Comparison of ENCODE assay signal across 8 mouse cellular contexts in the genomic region with DNA sequence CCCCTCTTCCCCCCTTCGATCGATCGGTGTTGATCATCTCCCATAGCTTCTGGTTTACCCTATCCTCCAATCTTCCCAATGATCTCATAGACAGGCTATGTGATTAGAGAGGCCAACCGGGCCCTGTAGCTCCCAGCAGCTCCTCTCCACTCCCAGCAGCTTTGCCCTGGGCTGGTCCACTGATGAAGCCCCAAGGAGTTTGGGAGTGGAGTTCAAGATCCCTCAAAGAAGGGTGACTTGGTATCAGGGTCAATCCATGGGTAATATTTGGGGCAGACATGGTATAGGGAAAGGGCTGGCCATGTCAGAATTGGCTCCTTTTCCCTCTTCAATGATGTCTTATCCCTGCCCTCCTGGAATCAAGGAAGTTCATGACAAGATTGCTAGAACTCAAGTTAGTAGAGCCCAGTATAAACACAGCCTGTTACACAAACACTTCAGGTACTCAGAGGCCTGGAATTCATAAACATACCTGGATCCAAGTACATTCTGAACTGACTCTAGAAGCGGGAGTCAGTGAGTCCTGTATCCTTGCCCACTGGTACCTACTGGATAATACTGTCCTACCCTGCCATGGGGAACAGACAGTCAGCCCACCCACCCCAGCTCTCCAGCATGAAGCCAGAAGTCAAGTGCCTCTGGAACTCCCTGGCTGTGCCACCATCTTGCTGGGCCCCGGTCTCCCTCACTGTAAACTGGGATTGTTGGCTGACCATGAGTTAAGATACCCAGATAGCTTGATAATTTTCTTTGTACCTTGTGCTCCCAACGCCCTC. TPM values are rescaled to one million over a fixed set of nuclear protein-coding genes. Genes with fewer than 3 reads are reported as not detected.
DNase-seq lines count a peak whose midpoint lies in the region; ATAC-seq and TF ChIP-seq lines count a peak whose summit lies in the region.

No protein-coding gene starts in this region.

- TF ChIP-seq POLR2A in spleen, adult 2 months (IDR thresholded peaks at IDR 0.05; ENCODE audit: low read depth, low read length) = no peak

- H3K4me2 ChIP-seq in lung, embryonic 16.5 days (ENCODE audit: low read depth, low read length) = no peak overlapping the region
- H3K4me2 ChIP-seq in stomach, embryonic 16.5 days (ENCODE audit: low read depth, low read length) = no peak overlapping the region

- H3K27ac ChIP-seq in spleen, adult 2 months (ENCODE audit: insufficient read depth, low read length) = peak overlapping the region; percentile 91
- peak overlapping the region; percentile 99 for H3K27ac ChIP-seq in lung, embryonic 16.5 days (ENCODE audit: low read length)
- H3K27ac ChIP-seq in stomach, embryonic 16.5 days (ENCODE audit: low read length) = peak overlapping the region; percentile 98

- peak; percentile 92 for DNase-seq in heart, adult 11 months
- DNase-seq in heart, postnatal 36 days = no peak
- no peak for DNase-seq in spleen, adult 2 months (ENCODE audit: low read depth in 1 of 2, low spot score in 2 of 2)
- no peak for DNase-seq in spleen, postnatal 14 days (ENCODE audit: low spot score in 2 of 2)
- DNase-seq in right cerebral cortex, postnatal 10 days (ENCODE audit: low spot score in 2 of 2) = no peak

- intact Hi-C loops in heart, postnatal 36 days (cut with DNase I) = no loop called here

- peaks cover 56% of the 10 kb centered on the region for H3K4me1 ChIP-seq in spleen, adult 2 months (ENCODE audit: control insufficient read depth, insufficient read depth, insufficient read length)
- H3K4me1 ChIP-seq in lung, embryonic 16.5 days (replicated peaks; ENCODE audit: control insufficient read depth, insufficient read depth, low read length) = peaks cover 64% of the 10 kb centered on the region
- peaks cover 73% of the 10 kb centered on the region for H3K4me1 ChIP-seq in stomach, embryonic 16.5 days (ENCODE audit: control insufficient read depth, insufficient read depth, low read length)

- H3K4me3 ChIP-seq in spleen, adult 2 months (ENCODE audit: extremely low read depth, insufficient read depth, insufficient read length) = no peak overlapping the region
- no peak overlapping the region for H3K4me3 ChIP-seq in lung, embryonic 16.5 days (ENCODE audit: low read length)
- no peak overlapping the region for H3K4me3 ChIP-seq in stomach, embryonic 16.5 days (replicated peaks; ENCODE audit: low read length)

- no peaks in the 10 kb centered on the region for H3K9me3 ChIP-seq in lung, embryonic 16.5 days (ENCODE audit: control insufficient read depth, low read length)
- no peaks in the 10 kb centered on the region for H3K9me3 ChIP-seq in stomach, embryonic 16.5 days (replicated peaks; ENCODE audit: control insufficient read depth, low read length)

- no peaks in the 10 kb centered on the region for H3K36me3 ChIP-seq in spleen, adult 2 months (ENCODE audit: control insufficient read depth, insufficient read depth, low read length)
- H3K36me3 ChIP-seq in lung, embryonic 16.5 days (ENCODE audit: control insufficient read depth, insufficient read depth, low read length) = no peaks in the 10 kb centered on the region
- no peaks in the 10 kb centered on the region for H3K36me3 ChIP-seq in stomach, embryonic 16.5 days (ENCODE audit: control insufficient read depth, insufficient read depth, low read length)

- ATAC-seq in lung, embryonic 16.5 days (ENCODE audit: low read depth) = no peak
- no peak for ATAC-seq in stomach, embryonic 16.5 days (ENCODE audit: insufficient read depth, low FRiP score)
- no peak for ATAC-seq in erythroid progenitor cell, adult 5-6 weeks (replicated peaks; ENCODE audit: low FRiP score, poor library complexity, severe bottlenecking)

- no peak overlapping the region; the same call in 1 of the 2 replicates for H3K9ac ChIP-seq in lung, embryonic 16.5 days (ENCODE audit: low read length)
- peak overlapping the region; percentile 59 for H3K9ac ChIP-seq in stomach, embryonic 16.5 days (ENCODE audit: low read length)

- no peak for TF ChIP-seq CTCF in spleen, adult 2 months (IDR thresholded peaks at IDR 0.05; ENCODE audit: extremely low read depth, insufficient read depth, insufficient read length, insufficient replicate concordance)

- WGBS in spleen, adult 2 months = 91% methylated on average over 7 of the region's 7 CpGs
- WGBS in lung, embryonic 16.5 days = 74% methylated on average over 7 of the region's 7 CpGs
- 82% methylated on average over 7 of the region's 7 CpGs for WGBS in stomach, embryonic 16.5 days

- H3K27me3 ChIP-seq in spleen, adult 2 months (ENCODE audit: control insufficient read depth, insufficient read depth, low read length) = no peaks in the 10 kb centered on the region
- H3K27me3 ChIP-seq in lung, embryonic 16.5 days (ENCODE audit: control insufficient read depth, insufficient read depth, low read depth, low read length) = no peaks in the 10 kb centered on the region
- no peaks in the 10 kb centered on the region for H3K27me3 ChIP-seq in stomach, embryonic 16.5 days (ENCODE audit: control insufficient read depth, insufficient read depth, low read length)

RNA-seq across cellular contexts. Expression of gene Chit1, which starts 13.8 kb away (rescaled TPM):
- not detected for total RNA-seq in heart, postnatal 36 days (2021)
- 0.20 TPM in 1 of 2 replicates, not detected in the other for polyA plus RNA-seq in spleen, adult 2 months (2012; rRNA removed)
- polyA plus RNA-seq in lung, embryonic 16.5 days (2015; fragmentation: Nextera tagmentation; extraction: Ambion mirVana) = 0.09 and 0.24 TPM in 2 replicates
- 4.8 and 8.4 TPM in 2 replicates for polyA plus RNA-seq in stomach, embryonic 16.5 days (2015; fragmentation: Nextera tagmentation; extraction: Ambion mirVana)
- total RNA-seq in erythroid progenitor cell, adult 5-6 weeks (2015; ENCODE audit: low replicate concordance) = 1.1 and 4.2 TPM in 2 replicates
- not detected in 2 replicates for total RNA-seq in erythroid progenitor cell, adult 5-6 weeks (2017; ENCODE audit: low replicate concordance)

RNA-seq across cellular contexts. Expression of gene Btg2, which starts 18.3 kb away (rescaled TPM):
- total RNA-seq in heart, postnatal 36 days (2021) = 10 to 100 TPM; 26.6 to 61.0 TPM
- polyA plus RNA-seq in spleen, adult 2 months (2012; rRNA removed) = 115 and 123 TPM in 2 replicates
- 130 and 135 TPM in 2 replicates for polyA plus RNA-seq in lung, embryonic 16.5 days (2015; fragmentation: Nextera tagmentation; extraction: Ambion mirVana)
- 98.5 and 110 TPM in 2 replicates for polyA plus RNA-seq in stomach, embryonic 16.5 days (2015; fragmentation: Nextera tagmentation; extraction: Ambion mirVana)
- 156 and 184 TPM in 2 replicates for total RNA-seq in erythroid progenitor cell, adult 5-6 weeks (2015; ENCODE audit: low replicate concordance)
- total RNA-seq in erythroid progenitor cell, adult 5-6 weeks (2017; ENCODE audit: low replicate concordance) = 261 and 289 TPM in 2 replicates
